Mouse (Mus musculus): ENCODE results near the gene Gtf2h5. TPM values are rescaled to one million over a fixed set of nuclear protein-coding genes. Genes with fewer than 3 reads are reported as not detected.

Gene Gtf2h5
- polyA plus RNA-seq, 1 experiment from 2014 or later, result 196 TPM

DNA sequence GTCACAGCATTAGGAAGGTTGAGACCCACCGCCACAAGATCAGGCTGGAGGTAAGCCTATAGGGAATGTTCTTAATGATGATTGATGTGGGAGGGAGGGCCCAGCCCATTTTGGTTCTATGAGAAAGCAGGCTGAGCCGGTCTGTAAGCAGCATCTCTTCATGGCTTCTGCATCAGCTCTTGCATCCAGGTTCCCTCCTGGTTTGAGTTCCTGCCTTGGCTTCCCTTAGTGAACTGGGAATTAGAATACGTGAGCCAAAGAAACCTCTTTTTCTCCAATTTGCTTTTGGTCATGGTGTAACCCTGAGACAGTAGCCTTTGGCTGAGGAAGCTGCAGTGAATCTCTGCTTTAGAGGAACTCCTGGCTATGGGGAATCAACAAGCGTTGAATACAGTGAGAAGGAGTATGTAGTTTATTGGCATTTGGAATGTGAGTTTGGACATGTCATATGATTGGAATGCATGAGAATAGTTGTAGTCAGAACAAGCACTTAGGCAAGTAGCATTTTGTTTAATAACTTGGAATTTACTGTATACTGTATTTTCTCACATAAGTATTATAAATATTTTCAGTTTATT lies 37.7 kb downstream of the Gtf2h5 start:
- H3K4me2 ChIP-seq, result no peak overlapping the region
- no peak for ATAC-seq (replicated peaks)
- 77% methylated on average over 4 of the region's 4 CpGs for WGBS
- H3K27me3 ChIP-seq (replicated peaks), result no peaks in the 10 kb centered on the region
- no peak overlapping the region for H3K4me3 ChIP-seq
- peaks cover 13% of the 10 kb centered on the region; the same call in 1 of the 2 replicates for H3K4me1 ChIP-seq
- no peak overlapping the region for H3K9ac ChIP-seq
- no peak overlapping the region for H3K27ac ChIP-seq
- no peaks in the 10 kb centered on the region for H3K9me3 ChIP-seq
- H3K36me3 ChIP-seq (replicated peaks), result peaks cover 4% of the 10 kb centered on the region

DNA sequence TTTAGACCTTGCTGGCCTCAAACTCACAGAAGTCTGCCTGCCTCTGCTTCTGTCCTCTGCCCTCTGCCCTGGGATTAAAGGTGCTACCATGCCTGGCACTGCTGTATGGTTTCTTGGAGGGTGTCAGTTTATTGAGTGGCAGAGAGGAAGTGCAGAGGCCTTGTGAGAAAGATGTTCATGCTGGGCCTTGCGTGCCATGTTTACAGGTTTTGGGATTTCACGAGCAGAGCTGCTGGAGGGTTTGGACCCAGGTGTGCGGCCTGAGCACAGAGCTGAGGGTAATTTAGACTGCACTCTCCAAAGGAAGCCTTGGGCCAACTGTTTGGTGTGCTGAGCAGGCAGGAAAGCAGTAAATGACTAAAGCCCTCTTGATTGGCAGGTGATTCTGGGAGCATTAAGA lies 38.3 kb downstream of the Gtf2h5 start:
- Histone ChIP-seq H3K4me3 (no peak overlapping the region), H3K9ac (no peak overlapping the region), H3K4me2 (no peak overlapping the region), H3K27ac (0 out of 2 replicates have a peak overlapping the region, but pooled peaks have one; percentile 29), H3K4me1 (peaks cover 13% of the 10 kb centered on the region; the same call in 1 of the 2 replicates), H3K9me3 (no peaks in the 10 kb centered on the region), H3K36me3 (replicated peaks) (peaks cover 10% of the 10 kb centered on the region), H3K27me3 (replicated peaks) (no peaks in the 10 kb centered on the region)
- no peak for ATAC-seq (replicated peaks)
- 90% methylated on average over 3 of the region's 3 CpGs for WGBS

DNA sequence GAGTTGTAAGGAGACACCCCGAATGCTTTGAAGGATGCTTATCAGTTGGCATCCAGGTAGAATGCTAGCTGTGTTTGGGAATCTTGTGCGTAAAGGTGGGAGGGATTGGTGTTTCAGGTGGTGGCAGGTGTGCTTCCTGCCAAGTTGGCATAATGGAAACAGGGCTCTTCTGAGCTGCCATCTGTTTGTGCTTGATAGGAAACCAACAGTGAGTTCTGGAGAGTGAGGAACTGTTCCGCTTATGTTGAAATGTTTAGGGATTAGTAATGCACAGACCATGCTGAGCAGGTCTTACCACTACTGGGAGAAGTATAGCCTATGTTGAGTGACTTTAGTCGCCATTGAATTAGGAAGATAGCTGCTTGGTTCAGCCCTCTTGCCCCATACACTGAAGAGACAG lies 39.3 kb downstream of the Gtf2h5 start:
- Histone ChIP-seq H3K9me3 (no peaks in the 10 kb centered on the region), H3K9ac (no peak overlapping the region), H3K36me3 (replicated peaks) (peaks cover 10% of the 10 kb centered on the region), H3K4me3 (no peak overlapping the region), H3K27me3 (replicated peaks) (no peaks in the 10 kb centered on the region), H3K4me1 (peaks cover 13% of the 10 kb centered on the region; the same call in 1 of the 2 replicates), H3K27ac (no peak overlapping the region), H3K4me2 (no peak overlapping the region)
- no peak for ATAC-seq (replicated peaks)
- 84% methylated on average over 4 of the region's 4 CpGs for WGBS

DNA sequence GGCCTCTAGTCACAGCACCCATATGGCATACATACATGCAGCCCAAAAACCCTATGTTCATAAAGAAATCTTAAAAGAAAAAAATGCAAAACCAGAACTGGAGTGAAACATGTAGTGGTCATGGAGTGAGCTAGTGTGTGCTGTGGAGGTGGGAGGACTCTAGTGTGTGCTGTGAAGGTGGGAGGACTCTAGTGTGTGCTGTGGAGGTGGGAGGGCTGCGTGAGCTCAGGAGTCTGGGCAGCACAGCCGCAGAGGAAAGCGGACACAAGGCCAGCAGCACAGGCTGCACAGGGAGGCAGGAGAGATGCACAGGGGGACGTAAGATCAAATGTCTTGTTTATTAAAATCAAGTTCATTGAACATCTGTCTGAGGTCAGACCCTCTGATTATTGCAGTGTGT lies 44.2 kb downstream of the Gtf2h5 start:
- Histone ChIP-seq H3K4me1 (peaks cover 2% of the 10 kb centered on the region; the same call in 1 of the 2 replicates), H3K4me2 (no peak overlapping the region), H3K27me3 (replicated peaks) (no peaks in the 10 kb centered on the region), H3K9ac (no peak overlapping the region), H3K36me3 (replicated peaks) (peaks cover 10% of the 10 kb centered on the region), H3K27ac (no peak overlapping the region), H3K4me3 (no peak overlapping the region), H3K9me3 (no peaks in the 10 kb centered on the region)
- no peak for ATAC-seq (replicated peaks)
- WGBS, result 74% methylated on average over 4 of the region's 4 CpGs

DNA sequence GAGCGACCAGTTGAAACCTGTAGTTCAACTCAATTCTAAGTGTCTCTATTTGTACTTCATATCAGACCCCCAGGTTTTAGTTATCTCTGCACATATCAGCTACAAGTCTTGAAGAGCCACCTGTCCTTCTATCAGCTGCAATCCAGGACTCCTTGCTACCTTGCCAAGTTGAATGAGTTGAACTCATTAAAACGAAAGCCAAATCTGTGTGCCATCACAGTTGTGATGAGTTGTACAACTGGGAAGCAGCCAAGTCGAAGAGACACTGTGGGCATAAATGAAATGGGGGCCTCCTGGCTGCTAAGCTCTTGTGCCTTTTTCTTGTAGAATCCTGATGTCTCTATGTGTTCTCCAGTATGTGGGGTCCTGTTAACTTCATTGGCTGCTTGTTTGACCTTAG lies 45.9 kb downstream of the Gtf2h5 start:
- no peak for ATAC-seq (replicated peaks)
- H3K4me3 ChIP-seq, result no peak overlapping the region
- H3K9ac ChIP-seq, result no peak overlapping the region
- no peak overlapping the region for H3K27ac ChIP-seq
- H3K4me1 ChIP-seq, result no peaks in the 10 kb centered on the region
- WGBS, result 94% methylated on average over 3 of the region's 3 CpGs
- H3K9me3 ChIP-seq, result no peaks in the 10 kb centered on the region
- peaks cover 10% of the 10 kb centered on the region for H3K36me3 ChIP-seq (replicated peaks)
- H3K27me3 ChIP-seq (replicated peaks), result no peaks in the 10 kb centered on the region
- H3K4me2 ChIP-seq, result no peak overlapping the region

DNA sequence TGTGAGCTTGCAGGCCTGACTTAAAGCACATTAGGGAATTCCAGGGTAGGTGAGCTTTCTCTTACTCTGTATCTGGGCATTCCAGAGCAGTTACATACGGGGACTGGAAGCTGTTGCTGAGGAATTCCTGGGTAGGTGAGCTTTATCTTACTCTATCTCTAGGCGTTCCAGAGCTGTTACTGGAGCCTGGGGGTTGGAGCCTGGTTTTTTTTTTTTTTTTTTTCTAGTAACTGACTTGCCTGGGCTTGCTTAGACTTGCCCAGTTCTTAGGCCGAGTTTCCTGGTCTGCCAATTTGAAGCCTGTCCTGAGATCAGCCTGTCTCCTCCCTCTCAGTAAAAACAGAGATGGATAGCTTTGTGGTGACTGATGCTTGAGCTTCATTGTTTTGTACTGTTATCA lies 48.5 kb downstream of the Gtf2h5 start:
- 60% methylated on average over 3 of the region's 3 CpGs for WGBS
- H3K4me3 ChIP-seq, result no peak overlapping the region
- H3K9me3 ChIP-seq, result no peaks in the 10 kb centered on the region
- H3K4me2 ChIP-seq, result no peak overlapping the region
- ATAC-seq (replicated peaks), result no peak
- H3K4me1 ChIP-seq, result no peaks in the 10 kb centered on the region
- H3K27ac ChIP-seq, result no peak overlapping the region
- no peak overlapping the region for H3K9ac ChIP-seq
- no peaks in the 10 kb centered on the region; the same call in 1 of the 2 replicates for H3K36me3 ChIP-seq (replicated peaks)
- no peaks in the 10 kb centered on the region for H3K27me3 ChIP-seq (replicated peaks)

DNA sequence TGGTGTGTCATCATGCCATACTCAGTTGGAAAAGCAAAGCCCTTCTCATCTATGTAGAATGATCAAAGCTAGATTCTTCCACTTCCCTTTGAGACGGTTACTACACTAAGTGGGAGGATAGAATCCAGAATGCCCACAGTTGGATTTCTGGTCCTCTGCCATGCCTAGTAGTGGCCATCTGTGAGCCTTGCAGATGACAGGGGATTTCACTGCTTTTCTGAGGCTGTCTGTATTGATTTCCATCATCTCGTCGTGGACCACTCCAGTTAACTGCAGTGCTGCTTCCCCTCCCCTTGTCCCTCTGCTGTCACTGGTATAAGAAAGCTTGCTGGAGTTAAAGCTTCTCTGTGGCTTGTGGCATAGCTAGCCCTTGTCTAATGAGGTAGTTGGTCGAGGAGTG lies 49.8 kb downstream of the Gtf2h5 start:
- Histone ChIP-seq H3K9me3 (no peaks in the 10 kb centered on the region), H3K4me3 (no peak overlapping the region), H3K27ac (no peak overlapping the region), H3K4me1 (no peaks in the 10 kb centered on the region), H3K27me3 (replicated peaks) (no peaks in the 10 kb centered on the region), H3K36me3 (replicated peaks) (0 out of 2 replicates have a peak, but pooled peaks cover 3% of the 10 kb centered on the region), H3K9ac (no peak overlapping the region), H3K4me2 (no peak overlapping the region)
- 72% methylated on average over 4 of the region's 4 CpGs for WGBS
- no peak for ATAC-seq (replicated peaks)

DNA sequence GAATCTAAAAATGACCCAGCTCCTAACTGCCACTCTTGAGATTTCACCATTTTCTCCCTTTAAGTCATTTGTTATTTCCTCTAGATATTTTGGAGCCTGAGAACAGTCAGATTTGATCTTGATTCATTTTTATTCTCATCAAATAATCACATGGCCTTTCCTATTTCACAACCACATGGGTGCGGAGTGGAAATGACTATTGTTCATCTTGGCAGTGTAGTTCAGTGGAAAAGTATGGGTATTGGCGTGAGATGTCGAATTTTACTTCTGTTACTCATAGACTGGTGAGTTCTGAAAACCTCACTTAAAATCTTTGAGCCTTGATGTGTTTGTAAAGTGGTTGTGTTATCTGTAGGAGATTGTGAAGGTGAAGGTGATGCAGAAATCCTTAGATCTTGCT lies 51.5 kb downstream of the Gtf2h5 start:
- WGBS, result 95% methylated on average over 3 of the region's 3 CpGs
- Histone ChIP-seq H3K4me1 (no peaks in the 10 kb centered on the region), H3K27me3 (replicated peaks) (no peaks in the 10 kb centered on the region), H3K36me3 (replicated peaks) (0 out of 2 replicates have a peak, but pooled peaks cover 3% of the 10 kb centered on the region), H3K9ac (no peak overlapping the region), H3K4me3 (no peak overlapping the region), H3K4me2 (no peak overlapping the region), H3K9me3 (no peaks in the 10 kb centered on the region), H3K27ac (no peak overlapping the region)
- ATAC-seq (replicated peaks), result no peak

Small RNAs within 50 kb of the gene (microRNA-seq; reads per million reads assigned to microRNA genes)
- gene Gm22774, result not detected

Other genes starting within 250 kb of the Gtf2h5 start
- 6.9 and 7.9 TPM in 2 replicates for gene Snx9, start 238.5 kb upstream of the Gtf2h5 start, polyA plus RNA-seq (2015; fragmentation: Nextera tagmentation; extraction: Ambion mirVana)
- gene Synj2, start 138.5 kb upstream of the Gtf2h5 start, polyA plus RNA-seq (2015; fragmentation: Nextera tagmentation; extraction: Ambion mirVana), result 0.79 and 0.86 TPM in 2 replicates
- 14.6 and 14.8 TPM in 2 replicates for gene Serac1, start within 50 bp of the Gtf2h5 start, polyA plus RNA-seq (2015; fragmentation: Nextera tagmentation; extraction: Ambion mirVana)
- 164 and 166 TPM in 2 replicates for gene Tulp4, start 26.7 kb downstream of the Gtf2h5 start, polyA plus RNA-seq (2015; fragmentation: Nextera tagmentation; extraction: Ambion mirVana)
- 51.9 and 57.8 TPM in 2 replicates for gene Tmem181a, start 177.1 kb downstream of the Gtf2h5 start, polyA plus RNA-seq (2015; fragmentation: Nextera tagmentation; extraction: Ambion mirVana)
- gene Dynlt1a, start 237.7 kb downstream of the Gtf2h5 start, polyA plus RNA-seq (2015; fragmentation: Nextera tagmentation; extraction: Ambion mirVana), result 55.4 and 59.4 TPM in 2 replicates

Measured in midbrain, embryonic 15.5 days (tissue).